Mouse (Mus musculus): Measurements from ENCODE around the gene Maged1.
"Not testable (repeated sequence)": the region's sequence is repeated elsewhere in the genome, so short reads cannot be mapped to it uniquely, and the experiment has no call there.

The Maged1 gene

GRCm38 (mm10) chrX:94541918-94542355, at the start of gene Maged1:
Gene Maged1 (minus strand): TSS chrX:94542143.
- DNase-seq (ENCODE audit: low read depth, low spot score), result peak; percentile 76

GRCm38 (mm10) chrX:94580251-94580650, 38.3 kb upstream of the Maged1 start:
- DNase-seq (ENCODE audit: low read depth, low spot score), result no peak

GRCm38 (mm10) chrX:94564694-94565093, 22.8 kb upstream of the Maged1 start:
- DNase-seq (ENCODE audit: low read depth, low spot score), result no peak

- no peak for DNase-seq (ENCODE audit: low read depth, low spot score)
Measured at GRCm38 (mm10) chrX:94562392-94562791, 20.4 kb upstream of the Maged1 start.

GRCm38 (mm10) chrX:94548227-94548626, 6.3 kb upstream of the Maged1 start:
- no peak for DNase-seq (ENCODE audit: low read depth, low spot score)

- DNase-seq (ENCODE audit: low read depth, low spot score), result no peak
Measured at GRCm38 (mm10) chrX:94545941-94546340, 4.0 kb upstream of the Maged1 start.

- DNase-seq (ENCODE audit: low read depth, low spot score), result no peak
Measured at GRCm38 (mm10) chrX:94544923-94545322, 3.0 kb upstream of the Maged1 start.

GRCm38 (mm10) chrX:94542536-94542935, 593 bp upstream of the Maged1 start:
- DNase-seq (ENCODE audit: low read depth, low spot score), result no peak

- DNase-seq (ENCODE audit: low read depth, low spot score), result no peak
Measured at GRCm38 (mm10) chrX:94541206-94541605, 737 bp downstream of the Maged1 start.

GRCm38 (mm10) chrX:94540341-94541201, 1.4 kb downstream of the Maged1 start:
- no peak for DNase-seq (ENCODE audit: low read depth, low spot score)

GRCm38 (mm10) chrX:94534346-94534745, 7.6 kb downstream of the Maged1 start:
- DNase-seq (ENCODE audit: low read depth, low spot score), result no peak

GRCm38 (mm10) chrX:94530301-94530700, 11.6 kb downstream of the Maged1 start:
- no peak for DNase-seq (ENCODE audit: low read depth, low spot score)

GRCm38 (mm10) chrX:94522166-94522565, 19.8 kb downstream of the Maged1 start:
- no peak for DNase-seq (ENCODE audit: low read depth, low spot score)

GRCm38 (mm10) chrX:94508442-94508819, 33.5 kb downstream of the Maged1 start:
- no peak for DNase-seq (ENCODE audit: low read depth, low spot score)

- not testable (repeated sequence) for DNase-seq (ENCODE audit: low read depth, low spot score)
Measured at GRCm38 (mm10) chrX:94507698-94508441, 34.1 kb downstream of the Maged1 start.

GRCm38 (mm10) chrX:94486001-94486792, 55.7 kb downstream of the Maged1 start:
- no peak for DNase-seq (ENCODE audit: low read depth, low spot score)
